Mouse (Mus musculus) intestine, postnatal 0 days (tissue): ENCODE results near the gene Coa7. TPM values are rescaled to one million over a fixed set of nuclear protein-coding genes. Genes with fewer than 3 reads are reported as not detected.
A peak's percentile ranks its signal among the peaks of the same experiment; 100 is the strongest.

ENCODE experiments used
- ATAC-seq: fragments of 200-750 bp; cut with Nextera tagmentation; 2 replicates; pipeline ENCODE4 v1.8.0; 2017; ENCODE audit warnings: mild to moderate bottlenecking, moderate TSS enrichment, moderate library complexity
- H3K27ac ChIP-seq: fragments of 300-500 bp; sonication (generic); 2 replicates; pipeline ENCODE4 v1.5.1; 2014; ENCODE audit warnings: mild to moderate bottlenecking, low read depth, low read length, moderate library complexity
- H3K27me3 ChIP-seq: fragments of 300-500 bp; sonication (generic); replicated peaks from 2 replicates; pipeline ENCODE4 v1.6.1; 2014; ENCODE audit warnings: low read length, mixed read lengths; ENCODE audit not compliant: control insufficient read depth, insufficient read depth
- H3K36me3 ChIP-seq: fragments of 300-500 bp; sonication (generic); 2 replicates; pipeline ENCODE4 v1.6.1; 2014; ENCODE audit warnings: mild to moderate bottlenecking, moderate library complexity; ENCODE audit not compliant: control insufficient read depth, insufficient read depth
- H3K4me1 ChIP-seq: fragments of 300-500 bp; sonication (generic); replicated peaks from 2 replicates; pipeline ENCODE4 v1.6.1; 2014; ENCODE audit warnings: antibody characterized with exemption, low read length, mixed read lengths; ENCODE audit not compliant: control insufficient read depth, insufficient read depth
- H3K4me2 ChIP-seq: fragments of 300-500 bp; sonication (generic); replicated peaks from 2 replicates; pipeline ENCODE4 v1.6.1; 2014; ENCODE audit warnings: low read depth, mild to moderate bottlenecking, moderate library complexity
- H3K4me3 ChIP-seq: fragments of 300-500 bp; sonication (generic); 2 replicates; pipeline ENCODE4 v1.5.1; 2014; ENCODE audit warnings: low read depth, low read length
- H3K9ac ChIP-seq: fragments of 300-500 bp; sonication (generic); 2 replicates; pipeline ENCODE4 v1.6.1; 2014; ENCODE audit warnings: mild to moderate bottlenecking, low read depth, low read length
- H3K9me3 ChIP-seq: fragments of 300-500 bp; sonication (generic); 2 replicates; pipeline ENCODE4 v1.6.1; 2016; ENCODE audit warnings: mixed run types; ENCODE audit not compliant: control insufficient read depth
- CTCF ChIP-seq: sonication (generic); IDR thresholded peaks from 2 replicates; pipeline ENCODE4 v1.5.1; 2016; ENCODE audit warnings: low read depth, mild to moderate bottlenecking, control low read depth, antibody characterized with exemption, moderate library complexity
- WGBS: fragments of 180-500 bp; shearing (Covaris S2); extraction: QIAGEN DNeasy Blood & Tissue Kit; methylation state at CpG from one replicate; pipeline ENCODE4 v1.1.7; 2014; 5-methylcytosine and 5-hydroxymethylcytosine counted together
- polyA plus RNA-seq: library from polyadenylated mRNA; unstranded; fragments of >200 nt; fragmentation: Nextera tagmentation; extraction: Ambion mirVana; gene quantifications from 2 replicates; pipeline ENCODE4 v1.2.1, GENCODE M21; 2015

Coa7 gene
- polyA plus RNA-seq, 1 experiment from 2014 or later, result 83.6 TPM

DNA sequence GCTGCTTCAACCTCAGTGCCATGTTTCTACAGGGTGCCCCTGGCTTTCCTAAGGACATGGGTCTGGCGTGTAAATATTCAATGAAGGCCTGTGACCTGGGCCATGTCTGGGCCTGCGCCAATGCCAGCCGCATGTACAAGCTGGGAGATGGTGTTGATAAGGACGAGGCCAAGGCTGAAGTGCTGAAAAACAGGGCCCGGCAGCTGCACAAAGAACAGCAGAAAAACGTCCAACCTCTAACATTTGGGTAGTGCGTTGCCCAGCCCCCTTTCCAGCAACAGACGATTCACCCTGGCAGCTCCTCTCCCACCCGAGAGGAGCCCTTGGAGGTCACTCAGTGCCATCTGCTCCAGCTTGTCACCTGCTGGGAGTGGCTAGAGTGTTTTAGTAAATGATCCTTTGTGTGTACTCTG lies 10.4 kb downstream of the Coa7 start:
- H3K9ac ChIP-seq, result no peak overlapping the region
- no peak overlapping the region for H3K27ac ChIP-seq
- no peak overlapping the region for H3K4me3 ChIP-seq
- ATAC-seq, result no peak
- no peaks in the 10 kb centered on the region for H3K9me3 ChIP-seq
- no peaks in the 10 kb centered on the region for H3K4me1 ChIP-seq
- peaks cover 36% of the 10 kb centered on the region for H3K36me3 ChIP-seq
- WGBS, result 62% methylated on average over 9 of the region's 9 CpGs
- H3K27me3 ChIP-seq, result no peaks in the 10 kb centered on the region
- no peak overlapping the region for H3K4me2 ChIP-seq
- TF ChIP-seq CTCF, result no peak

GRCm38 (mm10) chr4:108338811-108339210 lies 10.9 kb downstream of the Coa7 start:
- Histone ChIP-seq H3K27ac (no peak overlapping the region), H3K36me3 (peaks cover 34% of the 10 kb centered on the region), H3K4me3 (no peak overlapping the region), H3K9ac (no peak overlapping the region), H3K9me3 (no peaks in the 10 kb centered on the region), H3K27me3 (no peaks in the 10 kb centered on the region), H3K4me2 (no peak overlapping the region), H3K4me1 (no peaks in the 10 kb centered on the region)
- 70% methylated on average over 10 of the region's 10 CpGs for WGBS
- no peak for TF ChIP-seq CTCF
- no peak for ATAC-seq

DNA sequence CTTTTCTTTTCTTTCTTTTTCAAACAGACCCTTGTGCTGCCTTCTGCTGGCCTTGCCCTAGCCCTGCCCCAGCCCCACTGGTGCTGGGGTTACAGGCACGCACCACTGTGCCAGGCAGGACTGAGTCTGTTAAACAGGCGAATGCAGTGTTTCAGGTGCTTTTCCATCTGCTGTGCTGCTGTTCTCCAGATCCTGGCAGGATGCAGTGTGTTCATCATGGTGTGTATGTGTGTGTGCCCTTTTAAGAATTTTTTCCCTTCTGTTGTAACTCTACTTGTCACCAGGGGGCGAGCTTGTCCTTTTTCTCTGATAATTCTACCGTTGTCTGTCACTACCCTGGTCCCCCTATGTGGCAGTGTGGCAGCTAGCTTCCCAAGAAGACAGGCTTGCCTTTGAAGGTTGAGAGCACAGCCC lies 11.3 kb downstream of the Coa7 start:
- Histone ChIP-seq H3K36me3 (peaks cover 30% of the 10 kb centered on the region), H3K9me3 (no peaks in the 10 kb centered on the region), H3K4me2 (no peak overlapping the region), H3K9ac (no peak overlapping the region), H3K4me1 (no peaks in the 10 kb centered on the region), H3K4me3 (no peak overlapping the region), H3K27ac (no peak overlapping the region), H3K27me3 (no peaks in the 10 kb centered on the region)
- peak; percentile 48; the same call in 1 of the 2 replicates for ATAC-seq
- 18% methylated on average over 4 of the region's 4 CpGs for WGBS
- TF ChIP-seq CTCF, result peak; percentile 90

- Histone ChIP-seq H3K4me1 (0 out of 2 replicates have a peak, but pooled peaks cover 4% of the 10 kb centered on the region), H3K9me3 (no peaks in the 10 kb centered on the region), H3K4me3 (no peak overlapping the region), H3K4me2 (no peak overlapping the region), H3K36me3 (no peaks in the 10 kb centered on the region), H3K27ac (no peak overlapping the region), H3K9ac (no peak overlapping the region), H3K27me3 (no peaks in the 10 kb centered on the region)
- TF ChIP-seq CTCF, result no peak
- WGBS, result 46% methylated on average over 7 of the region's 7 CpGs
- ATAC-seq, result no peak
These were observed 16.7 kb downstream of the Coa7 start for GRCm38 (mm10) chr4:108344631-108345083.

- Histone ChIP-seq H3K4me3 (no peak overlapping the region), H3K27ac (no peak overlapping the region), H3K9me3 (no peaks in the 10 kb centered on the region), H3K9ac (no peak overlapping the region), H3K36me3 (no peaks in the 10 kb centered on the region), H3K4me2 (no peak overlapping the region), H3K27me3 (no peaks in the 10 kb centered on the region), H3K4me1 (0 out of 2 replicates have a peak, but pooled peaks cover 4% of the 10 kb centered on the region)
- WGBS, result 58% methylated on average over 5 of the region's 5 CpGs
- TF ChIP-seq CTCF, result no peak
- ATAC-seq, result no peak
These were observed 17.9 kb downstream of the Coa7 start for GRCm38 (mm10) chr4:108345826-108346225.

DNA sequence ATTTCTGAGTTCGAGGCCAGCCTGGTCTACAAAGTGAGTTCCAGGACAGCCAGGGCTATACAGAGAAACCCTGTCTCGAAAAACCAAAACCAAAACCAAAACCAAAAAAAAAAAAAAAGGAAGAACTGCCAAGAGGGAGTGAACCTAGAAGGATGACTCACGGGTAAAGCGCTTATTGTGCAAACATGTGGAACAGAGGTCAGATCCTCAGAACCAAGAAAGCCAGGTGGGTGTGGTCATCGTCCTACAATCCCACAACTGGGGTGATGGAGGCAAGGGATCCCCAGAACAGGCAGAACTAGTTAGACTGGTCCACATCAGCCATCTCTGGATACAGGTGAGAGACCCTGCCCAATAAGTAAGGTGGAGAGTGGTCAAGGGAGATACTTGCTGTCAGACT lies 19.2 kb downstream of the Coa7 start:
- no peak for TF ChIP-seq CTCF
- Histone ChIP-seq H3K27ac (no peak overlapping the region), H3K36me3 (no peaks in the 10 kb centered on the region), H3K4me3 (no peak overlapping the region), H3K4me2 (no peak overlapping the region), H3K4me1 (0 out of 2 replicates have a peak, but pooled peaks cover 4% of the 10 kb centered on the region), H3K27me3 (no peaks in the 10 kb centered on the region), H3K9ac (no peak overlapping the region), H3K9me3 (no peaks in the 10 kb centered on the region)
- 40% methylated on average over 5 of the region's 5 CpGs for WGBS
- peak; percentile 76 for ATAC-seq
